28 mouse cellular contexts compared by ENCODE assay signal in genomic region chr4:102102241-102102640, GRCm38 (mm10). TPM values are rescaled to one million over a fixed set of nuclear protein-coding genes. Genes with fewer than 3 reads are reported as not detected.
DNase-seq lines count a peak whose midpoint lies in the region; ATAC-seq and TF ChIP-seq lines count a peak whose summit lies in the region.
"Had no signal": no experiment of that assay in that cellular context is flagged by ENCODE, and none has a peak within 500 bp of the region (broad histone marks: within the 10 kb centered on the region; RNA-seq: fewer than 3 reads in every experiment).

No protein-coding gene starts in this region.

- no peak for TF ChIP-seq EP300 in lung, postnatal 0 days (IDR thresholded peaks at IDR 0.05)

- peak; percentile 10 for DNase-seq in kidney, adult 9 months
- DNase-seq in lung, postnatal 0 days (ENCODE audit: low spot score), result peak; percentile 7
- DNase-seq in lung, postnatal 14 days, result no peak
- DNase-seq in R1 (ENCODE audit: low read depth, low spot score), result peak; percentile 8
- peak; percentile 62 for DNase-seq in telencephalon, adult 2 months (ENCODE audit: low read depth, low spot score)
- DNase-seq: adrenal gland, adult 8-10 months; cerebellum, adult 8-10 months; cerebellum, postnatal 25 days; forebrain, postnatal 0 days; gastrocnemius, postnatal 14 days; heart, postnatal 14 days; kidney, adult 11 months; layer of hippocampus, postnatal 36 days; liver; thymus, postnatal 4 days had no signal

- H3K27ac ChIP-seq in kidney, embryonic 16.5 days (ENCODE audit: low read length), result no peak overlapping the region
- H3K27ac ChIP-seq in lung, postnatal 0 days (ENCODE audit: low read length), result no peak overlapping the region
- H3K27ac ChIP-seq: embryonic facial prominence, embryonic 10.5 days; embryonic facial prominence, embryonic 15.5 days; forebrain, embryonic 12.5 days; hindbrain, embryonic 10.5 days; hindbrain, embryonic 15.5 days; kidney, postnatal 0 days; liver, embryonic 14.5 days; lung, embryonic 15.5 days had no signal

- H3K4me1 ChIP-seq in kidney, embryonic 16.5 days (ENCODE audit: insufficient read depth, low read length), result no peaks in the 10 kb centered on the region
- no peaks in the 10 kb centered on the region for H3K4me1 ChIP-seq in lung, postnatal 0 days (ENCODE audit: insufficient read depth, low read depth, low read length)
- H3K4me1 ChIP-seq: embryonic facial prominence, embryonic 10.5 days; embryonic facial prominence, embryonic 15.5 days; forebrain, embryonic 12.5 days; hindbrain, embryonic 10.5 days; hindbrain, embryonic 15.5 days; lung, embryonic 15.5 days had no signal

- H3K4me2 ChIP-seq in kidney, embryonic 16.5 days (replicated peaks; ENCODE audit: low read depth, low read length), result no peak overlapping the region
- H3K4me2 ChIP-seq in lung, postnatal 0 days (replicated peaks; ENCODE audit: low read depth, low read length), result no peak overlapping the region
- H3K4me2 ChIP-seq: embryonic facial prominence, embryonic 15.5 days; forebrain, embryonic 12.5 days; hindbrain, embryonic 15.5 days; lung, embryonic 15.5 days; midbrain, embryonic 11.5 days had no signal

- no peaks in the 10 kb centered on the region for H3K27me3 ChIP-seq in kidney, embryonic 16.5 days (ENCODE audit: insufficient read depth, low read length)
- no peaks in the 10 kb centered on the region for H3K27me3 ChIP-seq in lung, postnatal 0 days (replicated peaks; ENCODE audit: insufficient read depth, low read length)
- H3K27me3 ChIP-seq: CH12.LX; embryonic facial prominence, embryonic 15.5 days; forebrain, embryonic 12.5 days; hindbrain, embryonic 15.5 days; lung, embryonic 15.5 days had no signal

- TF ChIP-seq CTCF in lung, postnatal 0 days (IDR thresholded peaks at IDR 0.05), result no peak

- H3K36me3 ChIP-seq in kidney, embryonic 16.5 days (ENCODE audit: insufficient read depth, low read length), result no peaks in the 10 kb centered on the region
- no peaks in the 10 kb centered on the region for H3K36me3 ChIP-seq in lung, postnatal 0 days (ENCODE audit: insufficient read depth, low read length)
- H3K36me3 ChIP-seq: embryonic facial prominence, embryonic 10.5 days; embryonic facial prominence, embryonic 15.5 days; forebrain, embryonic 12.5 days; hindbrain, embryonic 10.5 days; hindbrain, embryonic 15.5 days; lung, embryonic 15.5 days had no signal

- no peak overlapping the region for H3K4me3 ChIP-seq in kidney, embryonic 16.5 days (ENCODE audit: low read length)
- H3K4me3 ChIP-seq in lung, postnatal 0 days (ENCODE audit: low read depth, low read length), result no peak overlapping the region
- H3K4me3 ChIP-seq: embryonic facial prominence, embryonic 10.5 days; embryonic facial prominence, embryonic 15.5 days; forebrain, embryonic 12.5 days; hindbrain, embryonic 10.5 days; hindbrain, embryonic 15.5 days; lung, embryonic 15.5 days had no signal

- no peak overlapping the region for H3K9ac ChIP-seq in kidney, embryonic 16.5 days (replicated peaks; ENCODE audit: low read length)
- no peak overlapping the region for H3K9ac ChIP-seq in lung, postnatal 0 days (replicated peaks; ENCODE audit: low read depth)
- H3K9ac ChIP-seq: embryonic facial prominence, embryonic 15.5 days; forebrain, embryonic 12.5 days; forebrain, postnatal 0 days; hindbrain, embryonic 15.5 days; liver, embryonic 14.5 days; lung, embryonic 15.5 days had no signal

- ATAC-seq in kidney, embryonic 16.5 days (ENCODE audit: low FRiP score, low TSS enrichment), result no peak
- ATAC-seq in lung, postnatal 0 days, result no peak
- ATAC-seq: forebrain, postnatal 0 days; inflammation-experienced regulatory T-cells, adult 6 months; midbrain, embryonic 16.5 days had no signal

- WGBS in kidney, embryonic 16.5 days, result 72% methylated on average over 4 of the region's 4 CpGs
- 23% methylated on average over 4 of the region's 4 CpGs for WGBS in lung, postnatal 0 days

- no peaks in the 10 kb centered on the region for H3K9me3 ChIP-seq in kidney, embryonic 16.5 days (ENCODE audit: low read length)
- H3K9me3 ChIP-seq in lung, postnatal 0 days (ENCODE audit: low read length), result no peaks in the 10 kb centered on the region
- H3K9me3 ChIP-seq: embryonic facial prominence, embryonic 10.5 days; embryonic facial prominence, embryonic 15.5 days; forebrain, embryonic 12.5 days; hindbrain, embryonic 10.5 days; hindbrain, embryonic 15.5 days; lung, embryonic 15.5 days had no signal

RNA-seq across cellular contexts. Expression of gene Pde4b, which starts 14.9 kb away (rescaled TPM):
- polyA plus RNA-seq in kidney, embryonic 16.5 days (2015; fragmentation: Nextera tagmentation; extraction: Ambion mirVana), result 13.4 and 15.5 TPM in 2 replicates
- polyA plus RNA-seq in lung, postnatal 0 days (2015; fragmentation: Nextera tagmentation; extraction: Ambion mirVana), result 42.1 and 44.5 TPM in 2 replicates
